Mouse (Mus musculus) lung, adult 18-20 months (tissue): ENCODE measurements around the gene Gm20721.
"Not testable (repeated sequence)": the region's sequence is repeated elsewhere in the genome, so short reads cannot be mapped to it uniquely, and the experiment has no call there.

Experiments used
- DNase-seq, 2 experiments: peaks; one replicate each; pipeline ENCODE4 v3.0.0; 2022; ENCODE audit warnings: mixed read lengths in 2 of 2

Gm20721 gene

GRCm38 (mm10) chr2:174329663-174330615, 16.6 kb downstream of the Gm20721 start:
- DNase-seq = peak; percentile 82 to 83

DNA sequence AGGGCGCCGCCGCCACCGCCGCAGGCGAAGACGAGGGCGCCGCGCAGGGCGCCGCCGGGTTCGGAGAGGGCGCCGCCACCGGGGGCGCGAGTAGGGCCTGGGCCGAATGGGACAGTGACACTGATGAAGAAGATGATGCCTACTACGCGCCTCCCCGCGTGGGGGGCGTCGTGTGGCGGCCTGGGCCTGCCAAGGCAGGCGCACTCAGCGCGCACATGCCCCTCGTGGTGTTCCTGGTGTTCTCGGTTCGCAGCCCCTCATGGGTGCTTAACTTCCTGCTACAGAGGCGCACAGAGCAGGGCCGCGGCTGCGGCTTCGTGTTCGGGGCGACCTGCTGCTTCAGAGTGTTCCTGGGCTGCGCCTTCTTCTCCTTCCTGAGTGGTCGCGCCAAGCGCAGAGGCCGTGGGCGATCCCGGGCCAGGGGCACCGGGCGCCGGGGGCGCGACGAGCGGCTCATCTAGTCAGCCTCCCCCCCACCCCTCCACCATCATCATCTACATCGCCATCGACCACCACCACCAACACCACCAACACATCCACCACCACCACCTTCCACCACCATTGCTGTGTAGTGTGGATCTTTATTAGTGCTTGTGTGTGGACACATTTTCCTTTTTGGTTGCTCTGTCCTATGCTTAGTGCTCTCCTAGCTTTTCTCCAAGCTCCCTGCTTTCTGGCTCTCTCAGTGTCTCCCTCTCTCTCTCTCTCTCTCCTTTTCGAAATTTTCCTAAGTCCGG, 17.4 kb downstream of the Gm20721 start:
- DNase-seq = peak; percentile 24 to 44

GRCm38 (mm10) chr2:174328358-174328905, 18.1 kb downstream of the Gm20721 start:
- DNase-seq = no peak

DNA sequence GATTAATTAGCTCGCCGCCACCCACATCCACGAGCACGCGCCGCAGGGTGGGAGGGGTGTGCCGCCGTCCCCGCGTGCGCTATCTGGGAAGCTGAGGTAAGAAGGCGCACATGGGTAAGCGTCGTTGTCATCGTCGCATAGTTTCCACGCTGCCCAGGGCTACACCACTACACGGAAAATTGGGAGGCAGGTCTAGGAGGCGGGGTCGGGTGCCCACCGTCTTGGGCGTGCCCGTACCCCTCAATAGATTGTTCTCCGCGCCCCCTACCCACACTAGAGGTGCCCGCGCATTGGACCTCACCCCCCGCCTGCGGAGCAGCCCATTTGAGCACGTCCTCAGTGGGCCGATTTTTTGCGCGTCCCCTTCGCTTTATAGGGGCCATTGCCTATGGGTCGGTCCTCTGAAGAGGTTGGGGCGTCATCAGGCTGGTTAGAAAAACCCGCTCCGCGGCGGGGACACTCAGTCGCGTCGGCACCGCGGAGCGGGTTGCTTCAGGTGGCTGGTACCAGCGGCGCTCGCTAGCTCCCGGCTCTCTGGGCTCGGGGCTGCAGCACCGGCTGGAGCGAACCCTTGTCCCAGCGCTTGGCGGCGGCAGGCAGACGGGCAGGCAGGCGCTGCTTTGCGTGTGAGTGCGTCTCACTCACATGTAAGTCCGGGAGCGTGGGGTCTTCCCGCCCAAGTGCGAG, 19.1 kb downstream of the Gm20721 start:
- DNase-seq = peak; percentile 72 to 73

DNA sequence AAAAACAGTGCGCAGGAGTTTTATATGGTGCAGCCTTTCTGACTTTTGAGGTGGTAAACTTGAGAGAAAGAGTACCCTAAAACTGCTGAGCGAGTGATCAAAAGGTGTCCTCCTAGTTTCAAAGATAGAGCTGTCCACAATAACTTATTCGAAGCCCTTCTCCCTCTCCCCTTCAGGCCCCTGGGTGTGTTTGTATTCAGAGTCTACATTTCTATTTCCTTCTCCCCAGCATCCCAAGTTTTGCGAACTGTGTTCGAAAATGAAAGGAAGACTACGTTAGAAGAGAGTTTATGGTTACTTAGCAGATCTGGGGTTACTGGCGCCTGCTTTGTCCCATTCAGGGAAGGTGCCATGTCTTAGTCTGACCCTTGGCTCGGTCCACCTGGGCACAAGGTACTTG, 20.0 kb downstream of the Gm20721 start:
- no peak for DNase-seq

GRCm38 (mm10) chr2:174325989-174326388, 20.5 kb downstream of the Gm20721 start:
- DNase-seq = no peak

- DNase-seq = no peak
Measured at GRCm38 (mm10) chr2:174316661-174317060, 29.9 kb downstream of the Gm20721 start.

DNA sequence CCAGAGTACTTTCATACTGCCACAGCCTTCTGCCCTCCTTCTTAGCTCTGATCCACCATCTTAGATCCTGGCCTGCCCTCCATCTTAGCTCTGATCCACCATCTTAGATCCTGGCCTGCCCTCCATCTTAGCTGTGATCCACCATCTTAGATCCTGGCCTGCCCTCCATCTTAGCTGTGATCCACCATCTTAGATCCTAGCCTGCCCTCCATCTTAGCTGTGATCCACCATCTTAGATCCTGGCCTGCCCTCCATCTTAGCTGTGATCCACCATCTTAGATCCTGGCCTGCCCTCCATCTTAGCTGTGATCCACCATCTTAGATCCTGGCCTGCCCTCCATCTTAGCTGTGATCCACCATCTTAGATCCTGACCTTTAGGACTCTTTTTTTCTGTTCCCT, 31.1 kb downstream of the Gm20721 start:
- not testable (repeated sequence) for DNase-seq

- no peak for DNase-seq
Measured at GRCm38 (mm10) chr2:174312661-174313060, 33.9 kb downstream of the Gm20721 start.

GRCm38 (mm10) chr2:174312118-174312647, 34.3 kb downstream of the Gm20721 start:
- DNase-seq = peak; percentile 78 to 86

DNA sequence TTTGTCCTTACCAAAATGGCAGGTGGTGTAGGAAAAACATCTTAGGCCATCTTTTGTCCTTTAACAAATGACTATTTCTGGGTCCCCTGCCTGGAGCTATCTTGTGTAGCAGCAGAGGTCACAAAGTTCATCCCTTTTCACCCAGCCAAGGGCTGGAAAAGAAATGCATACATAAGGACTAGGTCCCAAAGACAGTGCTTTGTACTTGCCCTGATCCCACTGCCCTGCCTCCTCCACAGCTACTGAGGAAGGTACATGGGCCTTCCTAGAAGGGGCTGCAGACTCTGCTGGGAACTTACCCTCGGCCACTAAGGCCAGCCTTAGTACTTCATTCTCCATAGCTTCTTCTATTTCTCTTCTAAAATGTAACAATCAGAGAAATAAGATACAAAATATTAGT, 34.9 kb downstream of the Gm20721 start:
- no peak for DNase-seq

GRCm38 (mm10) chr2:174310913-174311514, 35.5 kb downstream of the Gm20721 start:
- peak; percentile 28 to 50 for DNase-seq

GRCm38 (mm10) chr2:174307903-174308302, 38.6 kb downstream of the Gm20721 start:
- DNase-seq = no peak

DNA sequence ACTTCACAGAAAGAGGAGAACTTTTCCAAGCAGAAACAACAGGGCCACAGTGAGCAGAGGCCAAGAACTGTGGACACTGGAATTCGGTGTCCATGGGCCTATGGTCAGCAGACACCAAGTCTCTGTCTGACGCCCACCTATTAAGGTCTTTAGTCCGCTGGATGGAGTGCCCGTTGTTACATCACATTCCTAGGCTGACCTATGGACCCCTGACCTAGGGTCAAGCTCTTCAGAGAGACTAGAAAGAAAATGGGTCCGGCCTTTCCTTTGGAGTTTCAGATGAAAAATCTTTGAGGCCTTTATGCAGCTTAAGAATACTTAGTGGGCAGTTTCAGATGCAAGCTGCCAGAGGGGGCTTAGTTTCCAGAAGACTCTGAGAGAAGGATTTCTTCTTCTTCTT, 40.9 kb downstream of the Gm20721 start:
- DNase-seq = no peak

DNA sequence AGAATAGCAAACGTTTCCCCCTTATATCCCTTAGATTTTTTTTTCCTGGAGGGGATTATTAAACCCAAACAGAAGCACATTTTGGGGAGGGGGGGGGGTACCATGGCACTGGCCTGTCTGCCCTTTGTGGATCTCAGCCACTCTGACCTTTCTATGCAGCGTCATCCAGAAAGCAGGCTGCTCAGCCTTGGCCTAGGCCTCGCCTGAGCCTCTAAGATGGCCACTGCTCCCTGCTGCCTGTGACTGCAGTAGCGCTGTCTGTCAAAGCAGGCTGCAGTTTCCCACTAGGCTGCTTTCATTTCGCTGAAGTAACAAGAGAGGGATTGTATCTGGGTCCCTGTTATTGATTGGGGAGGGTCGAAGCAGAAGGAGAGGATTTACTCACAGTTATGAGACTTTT, 44.0 kb downstream of the Gm20721 start:
- no peak for DNase-seq

DNA sequence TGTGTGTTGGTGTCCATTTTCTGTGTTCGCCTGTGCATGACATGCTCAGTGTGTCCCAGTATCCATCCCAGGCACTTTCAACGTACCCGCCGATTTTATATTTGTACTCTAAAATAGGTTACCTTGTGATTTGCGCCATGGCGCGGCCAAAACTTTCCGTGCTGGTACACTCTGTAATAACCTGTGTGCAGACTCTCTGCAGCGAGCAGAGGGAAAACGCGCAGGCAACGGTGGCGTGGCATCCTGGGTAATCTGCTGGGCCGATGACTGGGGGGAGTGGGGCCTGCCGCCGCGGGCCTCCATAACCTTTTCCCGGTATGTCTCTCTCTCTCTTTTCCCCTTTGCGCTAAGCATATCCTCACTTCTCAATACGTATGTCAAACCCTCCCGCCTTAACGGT, 45.8 kb downstream of the Gm20721 start:
- DNase-seq = no peak

DNA sequence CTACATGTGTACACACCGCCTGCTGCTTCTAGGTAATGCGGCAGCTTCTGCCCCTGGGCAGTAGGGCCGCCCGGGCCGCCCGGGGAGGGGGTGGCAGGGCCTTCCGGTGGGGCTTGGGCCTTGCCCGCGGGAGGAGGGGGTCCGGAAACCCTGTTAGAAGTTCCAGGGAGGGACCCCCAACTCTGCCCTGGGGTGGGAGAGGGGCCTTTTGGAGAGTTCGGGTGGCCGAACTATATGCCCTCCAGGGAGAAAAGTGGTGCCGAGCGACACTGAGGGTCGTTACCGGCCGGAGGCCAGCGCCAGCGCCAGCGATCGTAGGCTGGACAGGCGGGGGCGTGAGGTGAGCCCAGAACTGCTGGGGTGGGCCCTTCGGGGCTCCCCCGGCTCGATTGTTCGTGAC, 46.3 kb downstream of the Gm20721 start:
- no peak for DNase-seq

DNA sequence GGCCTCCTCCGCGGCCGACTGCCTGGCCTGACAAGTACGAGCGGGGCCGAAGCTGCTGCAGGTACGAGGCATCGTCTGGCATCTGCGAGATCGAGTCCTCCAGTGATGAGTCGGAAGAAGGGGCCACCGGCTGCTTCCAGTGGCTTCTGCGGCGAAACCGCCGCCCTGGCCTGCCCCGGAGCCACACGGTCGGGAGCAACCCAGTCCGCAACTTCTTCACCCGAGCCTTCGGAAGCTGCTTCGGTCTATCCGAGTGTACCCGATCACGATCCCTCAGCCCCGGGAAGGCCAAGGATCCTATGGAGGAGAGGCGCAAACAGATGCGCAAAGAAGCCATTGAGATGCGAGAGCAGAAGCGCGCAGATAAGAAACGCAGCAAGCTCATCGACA, 46.7 kb downstream of the Gm20721 start:
- no peak for DNase-seq

- no peak for DNase-seq
Measured at GRCm38 (mm10) chr2:174299091-174299770, 47.3 kb downstream of the Gm20721 start.

- no peak for DNase-seq
Measured at GRCm38 (mm10) chr2:174298471-174298870, 48.0 kb downstream of the Gm20721 start.

GRCm38 (mm10) chr2:174297851-174298250, 48.7 kb downstream of the Gm20721 start:
- DNase-seq = no peak
